29 mouse cellular contexts compared by ENCODE assay signal in genomic region chr11:53530001-53530400, GRCm38 (mm10). TPM values are rescaled to one million over a fixed set of nuclear protein-coding genes. Genes with fewer than 3 reads are reported as not detected.
"Had no signal": no experiment of that assay in that cellular context is flagged by ENCODE, and none has a peak within 500 bp of the region (broad histone marks: within the 10 kb centered on the region; RNA-seq: fewer than 3 reads in every experiment).

No protein-coding gene starts in this region.

- H3K27me3 ChIP-seq: limb, embryonic 12.5 days; liver, embryonic 12.5 days; liver, embryonic 15.5 days; lung, embryonic 15.5 days; megakaryocyte, embryonic 14.5 days; midbrain, embryonic 13.5 days; neural tube, embryonic 13.5 days; stomach, embryonic 15.5 days had no signal

- H3K4me3 ChIP-seq: limb, embryonic 12.5 days; liver, embryonic 12.5 days; liver, embryonic 15.5 days; lung, embryonic 15.5 days; megakaryocyte, embryonic 14.5 days; midbrain, embryonic 10.5 days; midbrain, embryonic 13.5 days; myocyte; neural tube, embryonic 13.5 days; stomach, embryonic 15.5 days had no signal

- DNase-seq: kidney, adult 2 months; kidney, postnatal 25 days; liver; lung, adult 18-20 months; lung, postnatal 10 days; lung, postnatal 36 days; retina, postnatal 1 day; right cerebral cortex, postnatal 25 days; spleen, adult 18-20 months; thymus, postnatal 25 days had no signal

- H3K4me2 ChIP-seq: limb, embryonic 12.5 days; liver, embryonic 12.5 days; liver, embryonic 15.5 days; midbrain, embryonic 13.5 days; neural tube, embryonic 13.5 days; stomach, embryonic 15.5 days had no signal

- H3K27ac ChIP-seq: kidney, postnatal 0 days; limb, embryonic 12.5 days; liver, embryonic 12.5 days; liver, embryonic 15.5 days; midbrain, embryonic 10.5 days; midbrain, embryonic 13.5 days; neural tube, embryonic 13.5 days; stomach, embryonic 15.5 days had no signal

- ATAC-seq: liver, embryonic 12.5 days; midbrain, embryonic 13.5 days; midbrain, embryonic 16.5 days had no signal

- H3K9me3 ChIP-seq: limb, embryonic 12.5 days; liver, embryonic 12.5 days; liver, embryonic 15.5 days; lung, embryonic 15.5 days; megakaryocyte, embryonic 14.5 days; midbrain, embryonic 10.5 days; midbrain, embryonic 13.5 days; neural tube, embryonic 13.5 days; stomach, embryonic 15.5 days had no signal

- H3K9ac ChIP-seq: limb, embryonic 12.5 days; liver, embryonic 12.5 days; liver, embryonic 15.5 days; midbrain, embryonic 13.5 days; neural tube, embryonic 13.5 days; stomach, embryonic 15.5 days had no signal

RNA-seq across cellular contexts. Expression of gene Sowaha, which starts 49.9 kb away (rescaled TPM):
- total RNA-seq: monocyte, adult 5-6 weeks; neutrophil, adult 5-6 weeks had no signal
- polyA plus RNA-seq: myocyte had no signal

RNA-seq across cellular contexts. Expression of gene Gm9945, which starts 50.0 kb away (rescaled TPM):
- total RNA-seq: monocyte, adult 5-6 weeks; neutrophil, adult 5-6 weeks had no signal
- polyA plus RNA-seq: kidney, adult 2 months; kidney, embryonic 14.5 days; kidney, postnatal 0 days; large intestine, adult 2 months; limb, embryonic 12.5 days; lung, embryonic 15.5 days; midbrain, embryonic 10.5 days; midbrain, embryonic 13.5 days; midbrain, embryonic 16.5 days; myocyte; neural tube, embryonic 13.5 days; stomach, embryonic 15.5 days; thymus, postnatal 0 days had no signal

RNA-seq across cellular contexts. Expression of gene Gm9837, which starts 59.7 kb away (rescaled TPM):
- total RNA-seq: left cerebral cortex, postnatal 10 days; left cerebral cortex, postnatal 36 days; monocyte, adult 5-6 weeks; neutrophil, adult 5-6 weeks had no signal
- polyA plus RNA-seq: kidney, adult 2 months; kidney, embryonic 14.5 days; kidney, postnatal 0 days; large intestine, adult 2 months; limb, embryonic 12.5 days; liver, embryonic 12.5 days; liver, embryonic 15.5 days; lung, embryonic 15.5 days; midbrain, embryonic 10.5 days; midbrain, embryonic 13.5 days; midbrain, embryonic 16.5 days; myocyte; neural tube, embryonic 13.5 days; stomach, embryonic 15.5 days; thymus, postnatal 0 days had no signal
